Mouse (Mus musculus) embryonic fibroblast, embryonic 13.5 days (primary cell): Measurements from ENCODE around the gene Gnai1. TPM values are rescaled to one million over a fixed set of nuclear protein-coding genes. Genes with fewer than 3 reads are reported as not detected.

Experiments
- H3K27ac ChIP-seq: 2 replicates; pipeline ENCODE4 v1.5.1; 2012; ENCODE audit warnings: low read length, control low read depth, inconsistent platforms; ENCODE audit not compliant: insufficient read depth
- H3K4me1 ChIP-seq: 2 replicates; pipeline ENCODE4 v1.6.1; 2011; ENCODE audit warnings: low read length; ENCODE audit not compliant: control insufficient read depth, insufficient read depth
- H3K4me3 ChIP-seq: 2 replicates; pipeline ENCODE4 v1.5.1; 2011; ENCODE audit warnings: mild to moderate bottlenecking, control low read depth, low read length; ENCODE audit not compliant: insufficient read depth
- CTCF ChIP-seq: IDR thresholded peaks from 2 replicates; pipeline ENCODE4 v1.5.1; 2011; ENCODE audit warnings: mild to moderate bottlenecking, control low read depth, low read length, moderate library complexity, borderline replicate concordance; ENCODE audit not compliant: insufficient read depth
- POLR2A ChIP-seq: IDR thresholded peaks from 2 replicates; pipeline ENCODE4 v1.6.1; 2011; ENCODE audit warnings: low read depth, mild to moderate bottlenecking, control low read depth, low read length, moderate library complexity
- polyA plus RNA-seq: library from polyadenylated mRNA; stranded (reverse); fragments of >200 nt; gene quantifications from 2 replicates; pipeline ENCODE4 v1.2.4, GENCODE M21; 2011; ENCODE audit warnings: low read depth; ENCODE audit not compliant: missing spikeins, insufficient read length

Gene Gnai1
- polyA plus RNA-seq, 1 experiment: 10.9 TPM

DNA sequence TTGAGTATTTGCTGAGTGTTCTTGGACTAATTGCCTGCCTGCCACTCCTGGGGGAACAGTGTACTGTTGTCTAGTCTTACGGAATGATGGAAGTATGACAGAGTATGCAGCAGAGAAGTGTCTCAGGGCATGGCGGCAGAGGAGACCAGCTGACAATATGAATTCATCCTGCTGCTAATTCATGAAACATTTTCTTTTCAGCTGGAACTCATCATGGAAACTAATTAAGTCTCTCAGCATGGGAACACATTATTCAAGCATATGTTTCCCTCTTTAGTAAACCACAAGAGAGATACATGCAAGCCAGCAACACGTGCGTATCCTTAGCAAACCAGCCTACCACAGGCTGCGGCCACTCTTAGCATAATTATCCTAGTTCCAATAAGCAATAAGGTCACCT, 67.4 kb downstream of the Gnai1 start:
- no peak overlapping the region for H3K27ac ChIP-seq
- H3K4me1 ChIP-seq: no peaks in the 10 kb centered on the region
- no peak overlapping the region for H3K4me3 ChIP-seq
- no peak for TF ChIP-seq CTCF
- no peak for TF ChIP-seq POLR2A

DNA sequence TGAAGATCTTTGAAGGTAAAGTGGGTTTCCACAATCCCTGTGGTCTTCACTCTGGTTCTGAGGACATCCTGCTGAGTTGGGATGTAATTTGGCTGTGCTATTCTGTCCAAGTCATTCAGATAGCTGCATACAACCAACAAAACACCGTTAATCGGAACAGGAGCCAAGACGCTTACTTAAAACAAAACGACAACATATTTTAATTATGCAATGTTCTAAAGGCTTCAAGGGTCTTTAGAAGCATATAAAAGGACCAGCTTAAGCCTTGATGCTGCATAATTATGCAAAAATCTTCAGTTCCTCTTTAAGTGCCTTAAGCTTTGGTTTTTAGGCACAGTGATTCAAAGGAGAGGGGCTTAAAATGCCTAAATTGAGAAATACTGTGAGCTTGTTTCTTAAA, 70.6 kb downstream of the Gnai1 start:
- Histone ChIP-seq H3K4me1 (no peaks in the 10 kb centered on the region), H3K4me3 (no peak overlapping the region), H3K27ac (no peak overlapping the region)
- TF ChIP-seq POLR2A (no peak), CTCF (no peak)

DNA sequence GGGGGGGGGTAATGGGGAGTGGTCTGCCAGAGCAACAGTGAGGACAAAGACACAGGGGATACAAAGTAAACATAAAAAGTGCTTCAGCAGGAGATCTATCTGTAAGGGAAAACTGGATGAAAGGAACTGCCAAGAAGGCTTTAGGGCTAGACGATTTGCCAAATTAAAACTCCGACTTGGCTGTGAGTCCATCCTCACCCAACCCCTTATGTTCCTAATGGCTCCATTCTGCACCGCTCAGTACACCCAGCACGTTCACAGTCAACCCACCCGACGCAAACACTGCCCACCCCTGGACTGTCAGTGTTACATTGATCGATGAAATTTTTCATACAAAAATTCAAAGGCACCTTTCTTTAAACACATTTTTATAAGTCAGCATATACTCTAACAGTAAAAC, 71.5 kb downstream of the Gnai1 start:
- no peak overlapping the region for H3K27ac ChIP-seq
- TF ChIP-seq POLR2A (no peak), CTCF (no peak)
- no peak overlapping the region for H3K4me3 ChIP-seq
- no peaks in the 10 kb centered on the region for H3K4me1 ChIP-seq

GRCm38 (mm10) chr5:18288079-18288478, 72.1 kb downstream of the Gnai1 start:
- Histone ChIP-seq H3K4me3 (no peak overlapping the region), H3K27ac (no peak overlapping the region), H3K4me1 (no peaks in the 10 kb centered on the region)
- no peak for TF ChIP-seq POLR2A
- no peak for TF ChIP-seq CTCF

GRCm38 (mm10) chr5:18282095-18282494, 78.1 kb downstream of the Gnai1 start:
- TF ChIP-seq CTCF: no peak
- no peak for TF ChIP-seq POLR2A
- H3K4me3 ChIP-seq: no peak overlapping the region
- H3K27ac ChIP-seq: no peak overlapping the region
- H3K4me1 ChIP-seq: no peaks in the 10 kb centered on the region

- Histone ChIP-seq H3K4me3 (no peak overlapping the region), H3K4me1 (no peaks in the 10 kb centered on the region), H3K27ac (no peak overlapping the region)
- TF ChIP-seq CTCF: no peak
Observed at GRCm38 (mm10) chr5:18274352-18274940, 85.7 kb downstream of the Gnai1 start.

DNA sequence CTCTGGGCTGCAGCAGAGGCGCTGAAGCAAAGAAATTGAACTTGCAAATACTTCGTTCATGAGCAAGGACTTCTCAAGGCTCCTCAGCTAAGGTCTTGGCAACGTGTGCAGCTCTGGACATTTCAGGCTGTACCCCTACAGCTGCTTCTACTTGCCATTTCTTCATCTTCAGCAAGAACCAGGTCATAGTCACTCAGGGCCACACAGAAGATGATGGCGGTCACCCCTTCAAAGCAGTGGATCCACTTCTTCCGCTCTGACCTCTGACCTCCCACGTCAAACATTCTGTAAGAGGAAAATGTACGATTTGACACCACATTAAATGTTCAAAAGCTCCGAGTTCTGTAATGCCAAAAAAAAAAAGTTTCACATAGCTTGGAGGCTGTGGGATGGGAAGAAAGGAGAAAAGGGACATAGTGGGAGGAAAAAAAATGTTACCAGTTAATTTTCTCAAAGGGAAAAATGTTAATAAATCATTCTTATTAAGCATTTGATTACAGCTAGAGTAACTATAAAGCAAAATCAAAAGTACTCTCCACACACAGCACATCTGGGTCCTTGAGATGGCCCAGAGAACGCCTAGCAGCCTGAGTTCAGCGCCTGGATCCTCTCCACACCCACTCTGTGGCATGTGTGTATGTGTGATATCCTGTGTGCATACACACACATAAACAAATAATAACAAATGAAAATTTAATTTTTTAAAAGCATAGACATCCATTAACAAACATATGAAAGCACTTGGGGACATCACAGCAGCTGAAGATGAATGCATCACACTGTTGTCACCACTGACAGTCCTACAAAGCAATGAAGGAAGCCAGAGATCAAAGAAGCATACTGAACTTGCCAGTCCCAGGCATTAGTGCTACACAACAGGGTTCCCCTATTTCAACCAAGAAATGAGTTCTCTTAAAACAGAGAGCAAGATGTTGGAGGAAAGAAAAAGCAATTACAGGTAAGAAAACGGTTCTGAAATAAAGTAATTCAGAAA, 86.6 kb downstream of the Gnai1 start:
- H3K27ac ChIP-seq: no peak overlapping the region
- no peak for TF ChIP-seq CTCF
- no peak for TF ChIP-seq POLR2A
- no peaks in the 10 kb centered on the region for H3K4me1 ChIP-seq
- H3K4me3 ChIP-seq: no peak overlapping the region

GRCm38 (mm10) chr5:18250379-18251017, 109.7 kb downstream of the Gnai1 start:
- Histone ChIP-seq H3K4me1 (no peaks in the 10 kb centered on the region), H3K27ac (no peak overlapping the region), H3K4me3 (no peak overlapping the region)
- no peak for TF ChIP-seq POLR2A
- TF ChIP-seq CTCF: no peak

GRCm38 (mm10) chr5:18249132-18249531, 111.0 kb downstream of the Gnai1 start:
- H3K4me1 ChIP-seq: no peaks in the 10 kb centered on the region
- TF ChIP-seq CTCF (no peak), POLR2A (no peak)

GRCm38 (mm10) chr5:18229396-18229795, 130.8 kb downstream of the Gnai1 start:
- Histone ChIP-seq H3K4me3 (no peak overlapping the region), H3K27ac (no peak overlapping the region), H3K4me1 (no peaks in the 10 kb centered on the region)
- no peak for TF ChIP-seq CTCF
- TF ChIP-seq POLR2A: no peak

More at GRCm38 (mm10) chr5:18249132-18249531, 111.0 kb downstream of the Gnai1 start:
- no peak overlapping the region for H3K4me3 ChIP-seq
- H3K27ac ChIP-seq: no peak overlapping the region
